Mouse (Mus musculus) embryonic fibroblast, embryonic 13.5 days (primary cell): ENCODE data around the gene Rbm5.

Source experiments
- CTCF ChIP-seq: IDR thresholded peaks from 2 replicates; pipeline ENCODE4 v1.5.1; 2011; ENCODE audit warnings: mild to moderate bottlenecking, control low read depth, low read length, moderate library complexity, borderline replicate concordance; ENCODE audit not compliant: insufficient read depth
- POLR2A ChIP-seq: IDR thresholded peaks from 2 replicates; pipeline ENCODE4 v1.6.1; 2011; ENCODE audit warnings: low read depth, mild to moderate bottlenecking, control low read depth, low read length, moderate library complexity

- peak; percentile 94 for TF ChIP-seq POLR2A
- peak; percentile 39; the same call in 1 of the 2 replicates for TF ChIP-seq CTCF
Observed at GRCm38 (mm10) chr9:107709697-107710483, 60.9 kb downstream of the Rbm5 start, which contains the start of gene Sema3f.
